Mouse (Mus musculus) kidney, adult 11 months (tissue): ENCODE measurements around the gene Cenpp.

Experiments used
- DNase-seq: peaks from one replicate; pipeline ENCODE4 v3.0.0; 2022

Cenpp gene

DNA sequence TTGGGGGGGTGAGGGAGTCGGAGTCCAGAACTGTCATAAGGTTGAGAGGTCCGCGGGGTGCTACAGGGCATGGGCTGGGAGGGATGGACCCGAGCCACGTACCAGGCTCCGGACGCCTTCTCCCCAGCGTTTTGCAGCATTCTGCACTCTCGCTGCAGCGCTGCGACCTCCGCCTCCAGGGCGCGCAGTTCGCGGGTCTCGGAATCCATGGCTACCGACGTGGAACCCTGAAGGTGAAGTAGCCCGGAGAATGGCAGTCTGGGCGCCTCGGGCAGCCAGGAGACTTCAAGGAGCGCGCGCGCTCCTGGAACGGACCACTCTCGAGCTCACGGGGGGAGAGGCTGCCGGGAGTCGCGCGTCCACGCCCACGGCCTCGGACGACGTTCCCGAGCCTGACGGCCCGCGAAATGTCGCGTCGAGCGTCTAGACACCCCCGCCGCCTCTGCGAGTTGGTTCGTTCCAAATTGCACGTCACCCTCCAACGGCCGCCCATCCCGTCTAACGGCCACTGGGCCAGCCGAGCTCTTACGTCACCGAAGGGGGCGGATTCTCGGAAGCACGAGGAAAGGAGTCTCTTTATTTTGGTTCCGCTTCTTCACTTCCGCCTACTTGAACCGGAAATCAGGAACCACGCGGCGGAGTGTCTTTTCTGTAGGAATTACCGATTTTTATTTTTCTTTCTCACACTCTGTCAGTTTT is at the start of gene Cenpp, which contains the start of gene Nol8:
Cenpp (minus strand) TSS at position 305 of the 699 bp plus-strand sequence.
Nol8 (plus strand) TSS at position 598 of the 699 bp plus-strand sequence.
- peak; percentile 98 for DNase-seq

DNA sequence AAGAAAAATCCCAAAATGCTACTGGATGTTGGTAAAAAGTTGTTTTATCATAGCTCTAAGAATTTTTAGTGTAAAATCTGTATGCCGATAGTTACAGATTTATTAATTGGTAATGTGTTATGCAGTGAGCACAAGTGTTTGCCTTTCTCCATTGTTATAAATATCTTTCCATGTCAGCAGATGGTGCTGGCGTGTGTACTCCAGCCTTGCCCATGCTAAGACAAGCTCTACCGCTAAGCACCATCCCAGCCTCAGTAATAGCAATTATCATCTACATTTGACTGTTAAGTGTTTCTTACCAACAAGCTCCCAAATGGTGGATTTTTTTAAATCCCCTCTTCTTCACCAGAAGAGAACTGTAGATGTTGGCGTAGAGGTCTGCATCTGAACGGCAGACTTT is 38.5 kb upstream of the Cenpp start:
- no peak for DNase-seq

DNA sequence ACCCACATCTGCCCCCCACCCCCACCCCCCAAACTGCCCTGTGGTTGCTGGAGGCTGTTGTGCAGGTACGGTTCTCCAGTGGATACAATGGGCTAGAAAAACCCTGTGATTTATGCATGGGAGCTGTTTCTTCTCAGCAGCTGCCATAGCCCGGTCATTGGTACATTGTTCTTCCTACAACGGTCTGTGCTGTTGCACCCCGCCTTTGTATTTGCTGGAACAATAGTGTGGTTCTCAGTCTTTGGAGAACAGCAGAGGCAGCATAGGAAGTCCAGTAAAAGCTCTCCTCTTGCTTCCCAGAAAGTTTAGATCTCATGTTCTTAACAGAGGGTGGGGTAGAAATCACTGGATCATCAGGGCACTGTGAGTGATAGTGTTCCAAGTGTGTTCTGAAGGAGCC is 31.7 kb upstream of the Cenpp start:
- no peak for DNase-seq

DNA sequence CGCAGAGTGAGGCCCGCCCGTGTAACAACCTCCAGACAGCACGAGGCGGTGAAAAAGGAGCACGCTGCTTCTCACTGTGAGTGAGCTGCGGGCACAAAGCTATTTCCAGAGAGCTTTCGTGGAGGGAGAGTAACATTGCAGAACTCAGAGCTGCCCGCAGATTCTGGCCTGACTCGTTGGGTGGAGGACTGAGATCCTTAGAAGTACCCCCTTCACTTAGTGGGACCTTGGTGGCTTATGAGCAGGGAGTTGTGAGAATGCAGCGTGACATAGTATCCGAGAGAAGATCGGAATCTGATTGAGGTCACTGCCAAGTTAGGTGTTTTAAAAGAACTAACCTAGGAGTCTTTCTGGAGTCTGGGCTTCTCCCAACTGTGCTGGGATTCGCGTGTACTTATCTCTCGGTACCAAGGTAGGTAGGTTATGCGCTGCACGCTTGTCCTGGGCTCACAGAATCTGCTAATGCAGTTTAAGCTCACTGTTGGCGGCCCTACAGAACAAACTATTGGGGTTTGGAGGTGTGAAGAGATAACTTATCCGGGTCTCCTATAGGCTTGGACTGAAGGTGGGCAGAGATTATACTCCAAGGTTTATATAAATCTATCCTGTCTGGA is 29.8 kb upstream of the Cenpp start:
- peak; percentile 11 for DNase-seq

DNA sequence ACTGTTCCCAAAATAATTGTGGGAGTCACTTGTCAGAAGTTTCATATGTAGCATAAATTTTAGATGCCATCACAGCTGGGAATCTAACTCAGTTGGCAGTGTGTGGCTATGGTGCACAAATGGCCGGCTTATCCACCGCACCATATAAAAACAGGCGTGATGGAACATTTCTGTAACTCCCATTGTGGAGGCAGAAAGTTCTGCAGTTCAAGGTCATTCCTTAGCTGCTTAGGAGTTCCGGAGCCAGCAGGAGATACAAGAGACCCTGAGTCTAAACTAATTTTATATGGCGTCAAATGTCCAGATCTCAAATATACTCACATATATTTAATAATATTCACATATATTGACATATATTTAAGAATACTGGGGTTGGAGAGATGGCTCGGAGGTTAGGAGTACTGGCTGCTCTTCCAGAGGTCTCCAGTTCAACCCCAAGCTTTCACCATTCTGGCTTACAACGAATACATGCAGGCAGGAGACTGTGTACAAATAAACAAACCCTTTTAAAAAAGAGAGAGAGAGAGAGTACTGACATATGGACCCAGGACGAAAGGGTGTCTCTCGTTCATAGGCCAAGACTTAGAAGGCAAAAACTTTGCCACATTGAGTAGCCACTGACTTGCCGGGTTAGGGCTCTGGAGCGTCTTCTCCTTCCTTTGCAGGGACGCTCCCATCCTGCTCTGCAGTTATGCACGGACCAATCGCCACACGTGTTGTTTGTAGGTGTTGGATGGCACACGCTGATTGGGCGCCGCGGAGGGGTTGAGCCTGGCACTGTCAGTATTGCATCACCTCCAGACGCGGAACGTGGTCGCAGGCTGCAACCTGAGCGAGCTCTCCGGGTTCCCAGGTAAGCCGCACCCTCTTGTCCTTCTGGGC is 29.0 kb upstream of the Cenpp start, which contains the start of gene Iars:
Iars (plus strand) TSS at position 750 of the 882 bp plus-strand sequence.
- peak; percentile 99 for DNase-seq

DNA sequence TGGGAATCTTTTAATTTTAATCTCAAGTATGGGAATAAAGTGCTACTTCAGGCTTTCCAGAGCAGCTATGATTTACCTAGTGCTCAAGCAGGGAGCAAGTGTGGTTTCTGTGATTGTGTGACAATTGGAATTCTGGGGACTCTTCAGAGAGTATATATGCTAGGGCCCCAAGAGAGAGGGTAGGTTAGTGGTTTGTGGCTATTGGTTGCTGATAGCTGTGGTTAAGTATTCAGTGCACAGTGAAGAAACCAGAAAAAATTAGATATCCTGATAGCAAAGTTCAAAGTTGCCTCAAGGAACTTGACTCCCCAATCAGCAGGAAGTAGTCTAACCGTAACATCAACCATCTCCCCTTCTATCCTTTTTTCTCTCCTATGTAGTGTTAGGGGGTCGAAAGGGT is 25.2 kb upstream of the Cenpp start:
- DNase-seq, result no peak

DNA sequence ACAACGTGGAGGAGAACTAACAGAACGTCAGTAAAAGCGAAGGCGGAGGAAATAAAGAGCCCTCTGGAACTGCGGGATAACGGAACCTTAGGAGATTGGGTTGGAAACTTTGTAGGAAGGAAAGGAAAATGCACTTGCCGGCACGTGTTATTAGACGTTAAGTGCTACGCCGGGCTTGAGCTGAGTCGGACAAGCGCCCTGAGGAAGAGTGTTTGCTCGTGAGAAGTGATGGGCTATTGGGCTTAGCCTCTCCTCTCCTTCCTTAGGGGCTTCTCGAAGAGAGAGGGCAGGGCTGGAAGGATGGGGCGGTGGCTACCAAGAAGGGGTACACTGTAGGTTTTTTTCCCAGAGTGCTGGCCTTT is 576 bp upstream of the Cenpp start:
- DNase-seq, result no peak

DNA sequence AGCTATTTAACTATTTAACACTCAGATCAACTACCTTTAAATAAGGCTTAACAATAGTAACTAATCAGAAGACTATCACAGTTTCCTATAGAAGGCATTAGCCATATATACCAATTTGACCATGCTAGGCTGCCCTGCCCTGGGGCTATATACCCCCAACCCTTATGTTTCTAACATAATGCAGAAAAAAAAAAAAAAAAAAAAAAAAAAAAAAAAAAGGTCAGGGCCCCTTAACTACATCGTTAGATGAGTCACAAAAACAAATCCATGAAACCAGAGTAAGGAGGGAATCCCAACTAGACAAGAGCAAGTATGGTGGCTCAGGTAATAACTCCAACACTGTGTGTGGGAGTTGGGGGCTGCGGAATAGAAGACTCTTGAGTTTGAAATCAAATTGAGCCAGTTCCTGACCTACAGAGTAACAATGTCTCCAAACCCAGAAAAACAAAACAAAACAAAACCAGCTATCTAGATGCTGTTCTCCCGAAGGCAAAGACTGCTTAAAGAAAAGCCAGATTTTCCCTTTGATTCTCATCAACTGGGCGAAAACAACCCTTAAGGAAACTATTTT is 719 bp downstream of the Cenpp start:
- no peak for DNase-seq

DNA sequence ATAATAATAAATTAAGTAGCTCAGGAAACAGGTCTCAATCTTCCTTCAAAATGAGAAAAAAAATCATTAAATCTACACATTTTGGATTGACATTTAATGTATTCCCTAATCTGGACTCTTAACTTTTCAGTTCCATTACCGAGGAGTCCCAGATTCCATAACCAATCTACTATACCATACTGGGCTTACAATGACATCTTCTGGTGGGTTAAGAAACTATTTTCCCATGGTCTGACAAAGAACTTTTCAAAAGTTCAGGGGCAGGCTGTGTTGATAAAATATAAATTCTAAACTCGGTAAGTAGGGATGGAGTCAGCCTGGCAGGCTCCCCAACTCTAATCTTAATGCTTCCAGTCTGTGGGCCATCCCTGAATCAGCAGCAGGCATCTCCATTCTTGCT is 1.4 kb downstream of the Cenpp start:
- DNase-seq, result no peak

DNA sequence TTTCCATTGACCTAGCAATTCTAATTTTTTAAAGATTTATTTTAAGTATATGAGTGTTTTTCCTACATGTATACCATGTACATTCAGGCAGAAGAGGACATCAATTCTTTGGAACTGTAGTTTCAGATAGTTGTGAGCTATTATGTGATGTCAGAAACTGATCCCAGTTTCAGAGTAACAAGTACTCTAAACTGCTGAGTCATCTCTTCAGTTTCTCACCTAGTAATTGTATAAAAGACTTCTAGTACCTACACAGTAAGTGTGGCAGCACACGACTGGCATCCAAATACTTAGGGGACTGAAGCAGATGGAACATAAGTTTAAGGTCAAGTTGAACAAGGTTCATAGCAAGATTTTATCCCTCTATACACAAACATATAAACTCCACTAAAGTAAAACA is 6.6 kb downstream of the Cenpp start:
- DNase-seq, result no peak

DNA sequence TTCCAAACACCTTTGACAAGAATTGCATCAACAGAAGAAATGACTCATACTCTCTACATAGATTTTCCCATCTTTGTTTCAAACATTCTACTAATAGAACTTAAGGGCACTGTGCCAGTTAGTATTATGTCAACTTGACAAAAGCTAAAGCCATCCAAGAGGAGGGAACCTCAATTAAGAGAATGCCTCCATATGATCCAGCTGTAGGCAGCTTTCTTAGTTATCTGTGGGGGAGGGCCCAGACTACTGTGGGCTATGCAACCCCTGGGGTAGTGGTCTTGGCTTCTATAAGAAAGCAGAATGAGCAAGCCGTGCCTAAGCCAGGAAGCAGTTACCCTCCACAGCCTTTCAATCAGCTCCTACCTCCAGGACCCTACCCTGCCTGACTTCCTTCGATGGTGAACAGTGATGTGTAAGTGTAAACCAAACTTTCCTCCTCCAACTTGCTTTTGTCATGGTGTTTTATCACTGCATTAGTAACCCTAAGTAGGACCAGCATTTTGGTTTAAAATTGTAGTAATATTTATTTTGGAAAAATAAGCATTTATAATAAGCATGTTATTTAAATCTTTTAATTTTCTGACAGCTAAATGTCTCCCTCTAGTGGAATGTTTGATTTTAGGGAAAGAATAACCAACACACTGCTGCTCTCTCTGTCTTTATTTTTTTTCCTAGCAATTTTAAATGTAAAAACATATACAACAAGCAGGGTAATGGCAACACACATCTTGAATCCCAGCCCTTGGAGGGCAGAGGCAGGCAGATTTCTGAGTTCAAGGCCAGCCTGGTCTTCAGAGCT is 7.7 kb downstream of the Cenpp start:
- no peak for DNase-seq

DNA sequence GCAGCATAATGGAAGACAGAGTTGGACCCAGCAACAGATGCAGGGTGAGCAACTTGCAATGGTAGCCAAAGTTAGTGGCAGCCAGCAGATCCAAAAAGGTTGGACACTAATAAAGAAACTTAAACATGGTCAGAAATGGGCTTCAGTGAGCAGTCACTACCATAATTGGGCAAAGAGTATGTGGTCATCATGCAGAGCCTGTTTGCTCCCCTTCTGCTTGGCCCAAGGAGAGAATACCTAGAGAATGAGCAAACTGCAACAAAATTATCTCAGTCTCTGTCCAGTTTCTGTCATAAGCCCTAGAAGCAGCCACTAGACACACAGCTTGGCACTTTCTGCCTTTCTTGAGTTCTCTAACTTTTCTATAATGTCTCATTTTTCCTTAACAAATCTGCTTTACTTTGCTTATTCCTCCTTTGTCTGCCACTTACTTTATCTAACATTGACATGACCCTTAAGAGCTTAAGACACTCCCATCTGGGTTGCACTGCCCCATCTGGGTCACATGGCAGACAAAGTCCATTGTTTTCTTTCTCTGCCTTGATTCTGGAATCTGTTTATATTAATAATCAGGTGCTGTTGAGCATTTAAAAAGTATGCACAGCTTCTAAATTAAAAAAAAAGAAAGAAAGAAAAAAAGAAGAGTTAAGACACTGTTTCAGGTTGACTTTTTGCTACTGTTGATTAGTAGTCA is 8.8 kb downstream of the Cenpp start:
- no peak for DNase-seq

DNA sequence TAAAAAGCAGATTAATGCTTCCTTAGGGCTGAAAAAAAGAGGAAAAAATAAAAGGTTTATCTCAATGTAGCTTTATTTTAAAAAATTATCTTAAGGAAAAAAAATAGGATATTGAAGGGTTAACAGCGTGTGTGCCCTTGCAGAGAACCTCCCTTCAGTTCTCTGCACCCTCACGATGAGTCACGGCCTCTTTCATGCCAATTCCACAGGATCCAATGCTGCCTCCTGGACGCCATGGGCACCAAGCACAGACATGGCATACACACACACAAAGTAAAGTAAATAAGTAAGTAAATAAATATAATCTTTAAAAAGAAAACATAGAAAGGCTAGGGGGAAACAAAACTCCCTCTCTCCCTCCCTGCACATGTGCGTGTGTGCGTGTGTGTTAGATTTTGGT is 9.9 kb downstream of the Cenpp start:
- DNase-seq, result no peak

DNA sequence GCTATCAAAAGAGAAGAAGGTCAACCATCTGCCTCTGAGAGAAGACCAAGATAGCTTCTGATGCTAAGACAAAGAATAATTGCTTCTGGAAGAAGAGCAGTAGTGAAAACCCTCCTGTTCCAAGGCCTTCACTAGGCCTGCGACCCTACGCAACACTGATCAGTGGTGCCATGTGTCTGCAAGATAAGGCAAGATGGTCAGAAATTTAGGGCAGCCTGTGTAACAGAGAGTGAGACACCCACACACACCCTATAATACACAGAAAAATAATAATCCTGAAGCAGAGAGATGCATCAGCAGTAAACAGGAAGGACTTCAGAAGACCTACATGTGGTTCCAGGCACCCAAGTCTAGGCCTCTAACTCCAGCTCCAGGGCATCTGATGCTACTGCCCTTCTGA is 12.6 kb downstream of the Cenpp start:
- DNase-seq, result no peak

DNA sequence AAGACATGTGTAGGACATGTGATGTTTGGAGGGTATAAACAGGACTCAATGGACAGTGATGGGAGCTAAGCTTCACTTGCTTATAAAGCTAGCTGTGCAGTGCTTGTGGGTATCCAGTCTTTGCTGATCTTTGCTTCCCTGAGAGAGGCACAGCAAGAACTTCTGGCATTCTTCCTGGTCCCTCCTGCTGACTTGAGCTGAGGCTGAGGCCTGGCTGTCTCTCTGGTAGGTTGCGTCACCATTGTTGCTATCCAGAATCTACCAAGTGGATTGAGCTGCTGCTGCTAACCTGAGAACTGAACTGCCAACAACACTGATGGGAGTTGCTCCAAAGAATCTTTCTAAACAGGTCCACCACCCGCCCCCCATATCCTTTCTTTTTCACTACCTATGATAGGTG is 23.5 kb downstream of the Cenpp start:
- no peak for DNase-seq

DNA sequence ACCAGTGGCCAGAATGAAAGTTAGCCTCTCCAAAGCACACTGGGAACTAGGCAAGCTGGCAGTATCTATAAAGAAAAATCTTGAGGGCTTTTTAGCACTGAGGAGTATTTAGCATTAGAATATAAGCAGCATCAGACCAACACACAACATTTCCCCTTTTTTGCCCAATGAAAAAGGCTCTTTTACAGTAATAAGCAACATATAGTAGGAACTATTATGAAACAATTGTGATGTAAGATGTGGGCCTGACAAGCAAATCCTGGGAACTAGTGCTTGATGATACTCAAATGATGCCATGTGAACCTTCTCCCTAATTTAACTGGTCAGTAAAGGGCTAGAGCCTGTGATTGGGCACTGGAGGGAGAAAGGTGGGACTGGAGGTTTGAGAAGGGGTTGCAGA is 24.4 kb downstream of the Cenpp start:
- DNase-seq, result no peak

DNA sequence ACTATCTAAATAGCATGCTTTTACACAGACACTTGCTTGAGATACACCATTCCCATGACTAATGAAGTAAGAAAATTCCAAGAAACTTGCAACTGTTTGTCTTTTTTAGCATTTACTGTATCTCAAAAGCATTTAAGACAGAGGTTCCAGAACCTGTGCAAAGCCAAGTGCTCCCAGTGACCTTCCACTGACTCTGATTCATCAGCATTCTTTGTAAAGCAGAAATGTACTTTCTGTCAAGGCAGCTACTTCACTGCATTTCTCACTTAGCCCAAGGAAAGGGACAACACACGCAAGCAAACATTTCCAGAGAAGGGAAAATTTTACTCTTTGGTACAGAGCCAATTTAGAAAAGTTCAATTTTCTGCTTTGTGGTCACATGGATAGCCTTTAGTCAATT is 29.4 kb downstream of the Cenpp start:
- DNase-seq, result no peak

DNA sequence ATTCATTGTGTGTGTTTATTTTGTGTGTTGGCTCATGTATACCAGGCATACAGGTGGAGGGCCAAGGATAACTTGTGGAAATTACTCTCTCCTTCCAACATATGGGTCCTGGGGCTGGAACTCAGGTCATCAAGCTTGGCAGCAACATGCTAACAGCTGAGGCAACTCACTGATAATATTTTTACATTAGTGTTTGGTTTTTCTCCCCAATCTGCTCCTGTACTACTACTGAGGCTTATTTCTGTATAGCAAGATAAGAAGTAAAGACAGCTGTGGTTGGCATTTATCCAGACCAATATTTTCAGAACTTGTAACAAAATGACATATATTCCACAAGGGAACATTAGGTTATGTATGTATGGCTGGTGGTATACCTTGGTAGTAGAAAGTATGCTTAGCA is 34.2 kb downstream of the Cenpp start:
- no peak for DNase-seq

DNA sequence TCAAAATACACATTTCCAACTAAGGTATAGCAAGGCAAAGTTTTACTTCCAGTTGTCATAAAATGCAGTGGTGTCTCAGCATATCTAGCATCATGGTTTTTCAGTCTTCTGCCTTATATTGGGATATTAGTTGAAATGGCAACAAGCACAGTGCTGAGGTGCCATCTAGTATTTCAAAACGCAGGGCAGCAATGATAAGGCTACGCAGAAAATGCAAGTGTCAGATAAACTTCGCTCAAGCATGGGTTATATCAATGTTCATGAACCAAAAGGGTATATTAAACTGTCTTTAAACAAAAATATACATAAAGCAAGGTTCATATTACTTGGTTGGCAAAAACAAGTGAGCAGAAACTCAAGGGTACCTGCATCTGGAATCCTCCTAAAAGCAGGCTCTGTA is 35.6 kb downstream of the Cenpp start:
- no peak for DNase-seq

DNA sequence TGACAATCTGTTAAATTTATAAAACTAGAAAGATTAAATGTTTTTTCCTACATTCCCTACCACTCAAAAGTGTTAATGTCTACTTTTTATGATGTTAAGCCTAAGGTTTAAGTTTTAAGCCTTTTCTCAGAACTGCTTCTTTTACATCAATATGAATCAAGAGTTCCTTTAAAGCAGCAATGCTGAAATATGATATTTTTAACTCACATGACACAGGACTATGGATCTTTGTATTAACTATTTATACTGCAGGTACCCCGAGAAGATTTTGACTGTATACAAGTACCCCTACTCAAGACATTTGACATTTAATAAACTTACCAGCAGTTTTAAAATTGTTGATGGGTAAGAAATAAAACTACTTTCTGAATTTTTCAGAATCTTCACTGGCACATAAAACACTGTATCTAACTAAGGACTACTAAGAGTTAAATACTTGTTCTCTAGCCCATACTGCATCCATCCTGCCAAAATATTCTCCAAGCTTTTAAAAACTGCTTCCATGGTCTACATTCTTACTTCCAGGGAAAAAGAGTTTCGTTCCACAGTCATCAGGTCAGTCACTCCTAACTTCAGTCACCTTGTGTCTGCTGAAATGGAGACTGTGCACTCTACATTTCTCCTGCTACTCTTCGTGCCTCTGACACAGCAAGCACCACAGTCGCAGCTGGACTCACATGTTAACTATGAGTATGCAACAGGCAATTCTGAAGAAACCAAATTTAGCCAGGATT is 43.8 kb downstream of the Cenpp start:
- no peak for DNase-seq

DNA sequence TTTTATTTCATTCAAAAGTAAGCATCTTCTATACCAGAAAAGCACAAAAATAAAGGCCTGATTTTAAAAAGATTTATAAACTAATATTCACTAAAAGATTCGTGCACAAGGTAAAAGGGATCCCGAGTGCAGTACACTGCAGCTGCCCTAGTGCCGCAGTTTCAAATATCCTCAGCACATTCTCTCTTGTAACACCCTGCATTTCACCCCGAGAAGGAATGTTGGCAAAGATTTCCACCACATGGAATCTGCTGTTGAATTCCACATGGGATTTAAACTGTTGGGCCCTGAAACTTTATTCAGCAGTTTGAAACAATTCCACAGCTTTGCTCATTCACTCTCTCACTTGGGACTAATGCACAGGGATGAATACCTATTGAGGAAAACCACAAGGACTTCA is 44.9 kb downstream of the Cenpp start, which contains the start of gene Ogn:
Ogn (plus strand) TSS at position 333 of the 400 bp plus-strand sequence.
- peak; percentile 24 for DNase-seq
